ENCODE assay signal across 8 mouse cellular contexts in genomic region chr7:127016486-127016938, GRCm38 (mm10). TPM values are rescaled to one million over a fixed set of nuclear protein-coding genes. Genes with fewer than 3 reads are reported as not detected.
DNase-seq lines count a peak whose midpoint lies in the region; ATAC-seq and TF ChIP-seq lines count a peak whose summit lies in the region.

No protein-coding gene starts in this region.

- WGBS in kidney, embryonic 15.5 days: under 1% methylated on average over 22 of the region's 22 CpGs
- 0% methylated on average over 21 of the region's 22 CpGs for WGBS in intestine, postnatal 0 days
- WGBS in midbrain, embryonic 12.5 days: under 1% methylated on average over 20 of the region's 22 CpGs

- peak overlapping the region; percentile 96 for H3K27ac ChIP-seq in kidney, embryonic 15.5 days
- peak overlapping the region; percentile 85 for H3K27ac ChIP-seq in embryonic fibroblast, embryonic 13.5 days (ENCODE audit: insufficient read depth, low read length)
- H3K27ac ChIP-seq in intestine, postnatal 0 days (ENCODE audit: low read depth, low read length): peak overlapping the region; percentile 81
- peak overlapping the region; percentile 95 for H3K27ac ChIP-seq in midbrain, embryonic 12.5 days (replicated peaks)

- H3K4me2 ChIP-seq in kidney, embryonic 15.5 days: peak overlapping the region; percentile 92
- peak overlapping the region; percentile 82 for H3K4me2 ChIP-seq in intestine, postnatal 0 days (replicated peaks; ENCODE audit: low read depth)
- peak overlapping the region; percentile 91 for H3K4me2 ChIP-seq in midbrain, embryonic 12.5 days (replicated peaks)

- H3K27me3 ChIP-seq in kidney, embryonic 15.5 days: no peaks in the 10 kb centered on the region
- H3K27me3 ChIP-seq in intestine, postnatal 0 days (replicated peaks; ENCODE audit: control insufficient read depth, insufficient read depth, low read length): no peaks in the 10 kb centered on the region
- H3K27me3 ChIP-seq in midbrain, embryonic 12.5 days: no peaks in the 10 kb centered on the region

- TF ChIP-seq POLR2A in embryonic fibroblast, embryonic 13.5 days (IDR thresholded peaks at IDR 0.05; ENCODE audit: low read depth, low read length): peak; percentile 87; the same call in 1 of the 2 replicates

- no peak for DNase-seq in kidney, adult 11 months
- DNase-seq in natural killer cell, adult 2 months (ENCODE audit: low spot score in 2 of 2): no peak
- no peak for DNase-seq in left cerebral cortex, postnatal 14 days (ENCODE audit: low spot score in 2 of 2)

- H3K4me1 ChIP-seq in kidney, embryonic 15.5 days: peaks cover 74% of the 10 kb centered on the region
- peaks cover 2% of the 10 kb centered on the region; the same call in 1 of the 2 replicates for H3K4me1 ChIP-seq in embryonic fibroblast, embryonic 13.5 days (ENCODE audit: control insufficient read depth, insufficient read depth, low read length)
- peaks cover 5% of the 10 kb centered on the region; the same call in 1 of the 2 replicates for H3K4me1 ChIP-seq in intestine, postnatal 0 days (replicated peaks; ENCODE audit: control insufficient read depth, insufficient read depth, low read length)
- H3K4me1 ChIP-seq in midbrain, embryonic 12.5 days: peaks cover 66% of the 10 kb centered on the region

- peak; percentile 38 for ATAC-seq in kidney, embryonic 15.5 days (replicated peaks; ENCODE audit: low FRiP score)
- peak; percentile 56 for ATAC-seq in activated CD4-positive, CD25-positive, alpha-beta regulatory T cell, adult 4 months
- peak; percentile 37 for ATAC-seq in intestine, postnatal 0 days
- ATAC-seq in midbrain, embryonic 12.5 days (ENCODE audit: low FRiP score, low read depth): peak; percentile 25

- no peaks in the 10 kb centered on the region for H3K9me3 ChIP-seq in kidney, embryonic 15.5 days (replicated peaks)
- no peaks in the 10 kb centered on the region for H3K9me3 ChIP-seq in intestine, postnatal 0 days (ENCODE audit: control insufficient read depth)
- H3K9me3 ChIP-seq in midbrain, embryonic 12.5 days: no peaks in the 10 kb centered on the region

- peak overlapping the region; percentile 81 for H3K9ac ChIP-seq in kidney, embryonic 15.5 days
- peak overlapping the region; percentile 73 for H3K9ac ChIP-seq in intestine, postnatal 0 days (ENCODE audit: low read depth, low read length)
- H3K9ac ChIP-seq in midbrain, embryonic 12.5 days (replicated peaks): peak overlapping the region; percentile 92

- H3K4me3 ChIP-seq in kidney, embryonic 15.5 days (replicated peaks): peak overlapping the region; percentile 69
- H3K4me3 ChIP-seq in embryonic fibroblast, embryonic 13.5 days (ENCODE audit: insufficient read depth, low read length): peak overlapping the region; percentile 73
- peak overlapping the region; percentile 59 for H3K4me3 ChIP-seq in intestine, postnatal 0 days (ENCODE audit: low read depth, low read length)
- peak overlapping the region; percentile 74 for H3K4me3 ChIP-seq in midbrain, embryonic 12.5 days

- intact Hi-C loops in left cerebral cortex, postnatal 14 days (cut with DNase I): loop anchor here (2.0 to 5.0 kb wide), 3 partner anchors 39 to 88 kb away; partner anchors contain the start of genes Asphd1, Cdipt and Cdiptos

- no peak for TF ChIP-seq CTCF in embryonic fibroblast, embryonic 13.5 days (IDR thresholded peaks at IDR 0.05; ENCODE audit: borderline replicate concordance, insufficient read depth, low read length)
- TF ChIP-seq CTCF in intestine, postnatal 0 days (IDR thresholded peaks at IDR 0.05; ENCODE audit: low read depth): no peak

- peaks cover 30% of the 10 kb centered on the region for H3K36me3 ChIP-seq in kidney, embryonic 15.5 days
- H3K36me3 ChIP-seq in intestine, postnatal 0 days (ENCODE audit: control insufficient read depth, insufficient read depth): 0 out of 2 replicates have a peak, but pooled peaks cover 7% of the 10 kb centered on the region
- peaks cover 39% of the 10 kb centered on the region for H3K36me3 ChIP-seq in midbrain, embryonic 12.5 days

RNA-seq across cellular contexts. Expression of gene Pagr1b, which starts 0.2 kb away (rescaled TPM):
- 0.45 TPM in 1 of 2 replicates, not detected in the other for polyA plus RNA-seq in kidney, embryonic 15.5 days (2015; fragmentation: Nextera tagmentation; extraction: Ambion mirVana)
- not detected for polyA plus RNA-seq in activated CD4-positive, CD25-positive, alpha-beta regulatory T cell, adult 4 months (2017; shearing (Covaris generic))
- polyA plus RNA-seq in embryonic fibroblast, embryonic 13.5 days (2011; ENCODE audit: insufficient read length, low read depth, missing spikeins): 21.7 and 25.6 TPM in 2 replicates
- 0.68 TPM in 1 of 2 replicates, not detected in the other for polyA plus RNA-seq in intestine, postnatal 0 days (2015; fragmentation: Nextera tagmentation; extraction: Ambion mirVana)
- 0.32 and 0.39 TPM in 2 replicates for polyA plus RNA-seq in midbrain, embryonic 12.5 days (2016; fragmentation: Nextera tagmentation; extraction: Ambion mirVana)
- total RNA-seq in left cerebral cortex, postnatal 14 days (2021): not detected

RNA-seq across cellular contexts. Expression of gene Pagr1a, which starts 0.6 kb away (rescaled TPM):
- 44.8 and 59.5 TPM in 2 replicates for polyA plus RNA-seq in kidney, embryonic 15.5 days (2015; fragmentation: Nextera tagmentation; extraction: Ambion mirVana)
- polyA plus RNA-seq in activated CD4-positive, CD25-positive, alpha-beta regulatory T cell, adult 4 months (2017; shearing (Covaris generic)): 10 to 100 TPM; 39.6 to 56.7 TPM
- polyA plus RNA-seq in embryonic fibroblast, embryonic 13.5 days (2011; ENCODE audit: insufficient read length, low read depth, missing spikeins): 14.0 and 14.3 TPM in 2 replicates
- polyA plus RNA-seq in intestine, postnatal 0 days (2015; fragmentation: Nextera tagmentation; extraction: Ambion mirVana): 26.4 and 37.5 TPM in 2 replicates
- polyA plus RNA-seq in midbrain, embryonic 12.5 days (2016; fragmentation: Nextera tagmentation; extraction: Ambion mirVana): 53.1 and 65.0 TPM in 2 replicates
- total RNA-seq in left cerebral cortex, postnatal 14 days (2021): 10 to 100 TPM; 14.5 to 19.3 TPM

RNA-seq across cellular contexts. Expression of gene Mvp, which starts 2.1 kb away (rescaled TPM):
- 15.3 and 16.8 TPM in 2 replicates for polyA plus RNA-seq in kidney, embryonic 15.5 days (2015; fragmentation: Nextera tagmentation; extraction: Ambion mirVana)
- polyA plus RNA-seq in activated CD4-positive, CD25-positive, alpha-beta regulatory T cell, adult 4 months (2017; shearing (Covaris generic)): 10 to 100 TPM; 12.5 to 18.3 TPM
- 32.2 and 47.6 TPM in 2 replicates for polyA plus RNA-seq in embryonic fibroblast, embryonic 13.5 days (2011; ENCODE audit: insufficient read length, low read depth, missing spikeins)
- 79.8 and 81.0 TPM in 2 replicates for polyA plus RNA-seq in intestine, postnatal 0 days (2015; fragmentation: Nextera tagmentation; extraction: Ambion mirVana)
- polyA plus RNA-seq in midbrain, embryonic 12.5 days (2016; fragmentation: Nextera tagmentation; extraction: Ambion mirVana): 5.0 and 5.8 TPM in 2 replicates
- 1 to 10 TPM; 4.9 to 5.1 TPM for total RNA-seq in left cerebral cortex, postnatal 14 days (2021)

RNA-seq across cellular contexts. Expression of gene Gm42742, which starts 4.4 kb away (rescaled TPM):
- 52.6 and 61.2 TPM in 2 replicates for polyA plus RNA-seq in kidney, embryonic 15.5 days (2015; fragmentation: Nextera tagmentation; extraction: Ambion mirVana)
- polyA plus RNA-seq in activated CD4-positive, CD25-positive, alpha-beta regulatory T cell, adult 4 months (2017; shearing (Covaris generic)): 10 to 100 TPM; 26.4 to 31.8 TPM
- polyA plus RNA-seq in embryonic fibroblast, embryonic 13.5 days (2011; ENCODE audit: insufficient read length, low read depth, missing spikeins): 13.5 and 15.7 TPM in 2 replicates
- polyA plus RNA-seq in intestine, postnatal 0 days (2015; fragmentation: Nextera tagmentation; extraction: Ambion mirVana): 15.7 and 27.1 TPM in 2 replicates
- 56.8 and 66.8 TPM in 2 replicates for polyA plus RNA-seq in midbrain, embryonic 12.5 days (2016; fragmentation: Nextera tagmentation; extraction: Ambion mirVana)
- 10 to 100 TPM; 33.6 to 43.7 TPM for total RNA-seq in left cerebral cortex, postnatal 14 days (2021)

RNA-seq across cellular contexts. Expression of gene Prrt2, which starts 4.5 kb away (rescaled TPM):
- polyA plus RNA-seq in kidney, embryonic 15.5 days (2015; fragmentation: Nextera tagmentation; extraction: Ambion mirVana): 5.4 and 7.2 TPM in 2 replicates
- 1 to 10 TPM in 1 of 2 experiments, not detected in 1; 2.1 TPM for polyA plus RNA-seq in activated CD4-positive, CD25-positive, alpha-beta regulatory T cell, adult 4 months (2017; shearing (Covaris generic))
- 3.1 and 15.3 TPM in 2 replicates for polyA plus RNA-seq in embryonic fibroblast, embryonic 13.5 days (2011; ENCODE audit: insufficient read length, low read depth, missing spikeins)
- polyA plus RNA-seq in intestine, postnatal 0 days (2015; fragmentation: Nextera tagmentation; extraction: Ambion mirVana): 2.5 and 2.7 TPM in 2 replicates
- polyA plus RNA-seq in midbrain, embryonic 12.5 days (2016; fragmentation: Nextera tagmentation; extraction: Ambion mirVana): 4.3 and 5.5 TPM in 2 replicates
- total RNA-seq in left cerebral cortex, postnatal 14 days (2021): 100 to 1,000 TPM; 165 to 186 TPM

Comparison
In these comparisons a context has a peak if more than half of its experiments do, and no peak if none do; other contexts are left out.
1. RNA of gene Pagr1b, which starts 0.2 kb away (polyA plus RNA-seq): 21.7 to 25.6 TPM in embryonic fibroblast, embryonic 13.5 days; 0.32 to 0.39 TPM in midbrain, embryonic 12.5 days, 0.45 TPM in kidney, embryonic 15.5 days, not detected in activated CD4-positive, CD25-positive, alpha-beta regulatory T cell, adult 4 months and 0.68 TPM in intestine, postnatal 0 days; every median in the first group is over 10 times any median in the second.
2. Peak in every context shown above with its lines, with median percentiles within 50 percentile points of each other: ATAC-seq, H3K27ac ChIP-seq, H3K4me2 ChIP-seq, H3K4me3 ChIP-seq and H3K9ac ChIP-seq.